In genomic region chr17:21679273-21680018, GRCm38 (mm10) we compare ENCODE assay signal across 8 mouse cellular contexts. TPM values are rescaled to one million over a fixed set of nuclear protein-coding genes. Genes with fewer than 3 reads are reported as not detected.
DNase-seq lines count a peak whose midpoint lies in the region; ATAC-seq and TF ChIP-seq lines count a peak whose summit lies in the region.

No protein-coding gene starts in this region.

- H3K27ac ChIP-seq in forebrain, embryonic 12.5 days = peak overlapping the region; percentile 56; the same call in 1 of the 2 replicates
- peak overlapping the region; percentile 68 for H3K27ac ChIP-seq in heart, postnatal 0 days (ENCODE audit: low read depth)
- H3K27ac ChIP-seq in liver, embryonic 16.5 days (ENCODE audit: low read length) = peak overlapping the region; percentile 88
- peak overlapping the region; percentile 74 for H3K27ac ChIP-seq in neural tube, embryonic 13.5 days (replicated peaks)
- H3K27ac ChIP-seq in testis, adult 2 months (ENCODE audit: control insufficient read depth, insufficient read depth, low read depth, low read length) = peak overlapping the region; percentile 87

- H3K4me3 ChIP-seq in E14TG2a.4 (replicated peaks; ENCODE audit: low read length) = peak overlapping the region; percentile 79
- peak overlapping the region; percentile 49 for H3K4me3 ChIP-seq in forebrain, embryonic 12.5 days (replicated peaks)
- H3K4me3 ChIP-seq in heart, postnatal 0 days (ENCODE audit: low read depth, low read length) = peak overlapping the region; percentile 56
- peak overlapping the region; percentile 71 for H3K4me3 ChIP-seq in liver, embryonic 16.5 days (ENCODE audit: low read depth, low read length)
- H3K4me3 ChIP-seq in neural tube, embryonic 13.5 days = peak overlapping the region; percentile 48
- H3K4me3 ChIP-seq in testis, adult 2 months (ENCODE audit: control insufficient read depth, low read depth, low read length) = peak overlapping the region; percentile 88

- DNase-seq in c-Kit-positive CD71-positive TER-119-positive erythroid progenitor cells, embryonic 14.5 days (ENCODE audit: low spot score) = peak; percentile 94
- DNase-seq in heart, postnatal 0 days (ENCODE audit: low spot score) = peak; percentile 94
- DNase-seq in kidney, postnatal 4 days = peak; percentile 83 to 90

- no peaks in the 10 kb centered on the region for H3K36me3 ChIP-seq in E14TG2a.4 (ENCODE audit: insufficient read depth, low read length)
- H3K36me3 ChIP-seq in forebrain, embryonic 12.5 days (replicated peaks) = peaks cover under 1% of the 10 kb centered on the region; the same call in 1 of the 2 replicates
- H3K36me3 ChIP-seq in heart, postnatal 0 days (replicated peaks; ENCODE audit: control insufficient read depth, insufficient read depth, low read length) = no peaks in the 10 kb centered on the region
- no peaks in the 10 kb centered on the region for H3K36me3 ChIP-seq in liver, embryonic 16.5 days (ENCODE audit: control insufficient read depth, insufficient read depth)
- peaks cover under 1% of the 10 kb centered on the region; the same call in 1 of the 2 replicates for H3K36me3 ChIP-seq in neural tube, embryonic 13.5 days
- H3K36me3 ChIP-seq in testis, adult 2 months (ENCODE audit: control insufficient read depth, insufficient read depth, low read length) = no peaks in the 10 kb centered on the region

- TF ChIP-seq POLR2A in testis, adult 2 months (IDR thresholded peaks at IDR 0.05; ENCODE audit: control insufficient read depth, low read depth, low read length) = peak; percentile 61; the same call in 1 of the 2 replicates

- TF ChIP-seq EP300 in heart, postnatal 0 days (IDR thresholded peaks at IDR 0.05; ENCODE audit: low read depth) = no peak

- ATAC-seq in forebrain, embryonic 12.5 days (ENCODE audit: low FRiP score) = peak; percentile 99
- peak; percentile 99 for ATAC-seq in heart, postnatal 0 days (ENCODE audit: insufficient read depth, low read depth)
- ATAC-seq in liver, embryonic 16.5 days (ENCODE audit: low read depth) = peak; percentile 100
- peak; percentile 99 for ATAC-seq in neural tube, embryonic 13.5 days (ENCODE audit: low read depth)

- TF ChIP-seq CTCF in E14TG2a.4 (conservative IDR thresholded peaks at IDR 0.05; ENCODE audit: low read length) = peak; percentile 86
- TF ChIP-seq CTCF in heart, postnatal 0 days (IDR thresholded peaks at IDR 0.05; ENCODE audit: low read depth) = peak; percentile 53
- no peak for TF ChIP-seq CTCF in testis, adult 2 months (IDR thresholded peaks at IDR 0.05; ENCODE audit: control insufficient read depth, insufficient read depth, insufficient replicate concordance, low read depth, low read length)

- H3K4me2 ChIP-seq in forebrain, embryonic 12.5 days = peak overlapping the region; percentile 55
- peak overlapping the region; percentile 55 for H3K4me2 ChIP-seq in heart, postnatal 0 days (ENCODE audit: low read depth, low read length)
- peak overlapping the region; percentile 71 for H3K4me2 ChIP-seq in liver, embryonic 16.5 days (ENCODE audit: low read depth, low read length)
- H3K4me2 ChIP-seq in neural tube, embryonic 13.5 days = peak overlapping the region; percentile 60

- peaks cover 5% of the 10 kb centered on the region; the same call in 1 of the 2 replicates for H3K4me1 ChIP-seq in E14TG2a.4 (replicated peaks; ENCODE audit: low read depth, low read length)
- no peaks in the 10 kb centered on the region for H3K4me1 ChIP-seq in forebrain, embryonic 12.5 days
- H3K4me1 ChIP-seq in heart, postnatal 0 days (ENCODE audit: control insufficient read depth, insufficient read depth) = peaks cover 3% of the 10 kb centered on the region; the same call in 1 of the 2 replicates
- H3K4me1 ChIP-seq in liver, embryonic 16.5 days (ENCODE audit: control insufficient read depth, low read depth, low read length) = peaks cover 9% of the 10 kb centered on the region
- peaks cover 16% of the 10 kb centered on the region for H3K4me1 ChIP-seq in neural tube, embryonic 13.5 days (replicated peaks)
- peaks cover 3% of the 10 kb centered on the region for H3K4me1 ChIP-seq in testis, adult 2 months (ENCODE audit: control insufficient read depth, insufficient read depth, low read length)

- WGBS in forebrain, embryonic 12.5 days = 3% methylated on average over 9 of the region's 9 CpGs
- WGBS in heart, postnatal 0 days = 3% methylated on average over 9 of the region's 9 CpGs
- 1% methylated on average over 9 of the region's 9 CpGs for WGBS in liver, embryonic 16.5 days (ENCODE audit: insufficient replicate concordance)
- WGBS in neural tube, embryonic 13.5 days = 4% methylated on average over 9 of the region's 9 CpGs

- no peaks in the 10 kb centered on the region for H3K27me3 ChIP-seq in E14TG2a.4 (ENCODE audit: insufficient read depth, low read length)
- no peaks in the 10 kb centered on the region for H3K27me3 ChIP-seq in forebrain, embryonic 12.5 days
- H3K27me3 ChIP-seq in heart, postnatal 0 days (ENCODE audit: control insufficient read depth, insufficient read depth, low read length) = no peaks in the 10 kb centered on the region
- H3K27me3 ChIP-seq in liver, embryonic 16.5 days (ENCODE audit: control insufficient read depth, insufficient read depth, low read depth, low read length) = no peaks in the 10 kb centered on the region
- H3K27me3 ChIP-seq in neural tube, embryonic 13.5 days = no peaks in the 10 kb centered on the region
- H3K27me3 ChIP-seq in testis, adult 2 months (ENCODE audit: control insufficient read depth, insufficient read depth, low read length) = no peaks in the 10 kb centered on the region

- peak overlapping the region; percentile 33 for H3K9ac ChIP-seq in forebrain, embryonic 12.5 days
- H3K9ac ChIP-seq in heart, postnatal 0 days (replicated peaks; ENCODE audit: low read depth, low read length) = peak overlapping the region; percentile 52; the same call in 1 of the 2 replicates
- H3K9ac ChIP-seq in liver, embryonic 16.5 days (ENCODE audit: low read depth, low read length) = peak overlapping the region; percentile 61
- peak overlapping the region; percentile 61 for H3K9ac ChIP-seq in neural tube, embryonic 13.5 days

- no peaks in the 10 kb centered on the region for H3K9me3 ChIP-seq in E14TG2a.4 (ENCODE audit: low read length)
- no peaks in the 10 kb centered on the region for H3K9me3 ChIP-seq in forebrain, embryonic 12.5 days
- no peaks in the 10 kb centered on the region for H3K9me3 ChIP-seq in heart, postnatal 0 days (replicated peaks; ENCODE audit: control insufficient read depth, low read length)
- H3K9me3 ChIP-seq in liver, embryonic 16.5 days (replicated peaks; ENCODE audit: control insufficient read depth, low read length) = no peaks in the 10 kb centered on the region
- H3K9me3 ChIP-seq in neural tube, embryonic 13.5 days = no peaks in the 10 kb centered on the region

RNA-seq across cellular contexts. Expression of gene Gm10226, which starts 12.2 kb away (rescaled TPM):
- polyA plus RNA-seq in forebrain, embryonic 12.5 days (2016; fragmentation: Nextera tagmentation; extraction: Ambion mirVana) = 9.3 and 10.5 TPM in 2 replicates
- total RNA-seq in heart, postnatal 0 days (2014; rRNA removed; ENCODE audit: low replicate concordance) = not detected in 2 replicates
- 2.1 and 2.8 TPM in 2 replicates for polyA plus RNA-seq in heart, postnatal 0 days (2015; fragmentation: Nextera tagmentation; extraction: Ambion mirVana)
- polyA plus RNA-seq in liver, embryonic 16.5 days (2015; fragmentation: Nextera tagmentation; extraction: Ambion mirVana) = 2.6 and 4.6 TPM in 2 replicates
- 16.9 and 19.2 TPM in 2 replicates for polyA plus RNA-seq in neural tube, embryonic 13.5 days (2015; fragmentation: Nextera tagmentation; extraction: Ambion mirVana)
- polyA plus RNA-seq in testis, adult 2 months (2012; rRNA removed) = not detected in 2 replicates

RNA-seq across cellular contexts. Expression of gene Zfp760, which starts 28.1 kb away (rescaled TPM):
- polyA plus RNA-seq in forebrain, embryonic 12.5 days (2016; fragmentation: Nextera tagmentation; extraction: Ambion mirVana) = 25.1 and 25.9 TPM in 2 replicates
- total RNA-seq in heart, postnatal 0 days (2014; rRNA removed; ENCODE audit: low replicate concordance) = 1.6 and 3.3 TPM in 2 replicates
- 2.8 and 3.0 TPM in 2 replicates for polyA plus RNA-seq in heart, postnatal 0 days (2015; fragmentation: Nextera tagmentation; extraction: Ambion mirVana)
- 3.4 and 3.7 TPM in 2 replicates for polyA plus RNA-seq in liver, embryonic 16.5 days (2015; fragmentation: Nextera tagmentation; extraction: Ambion mirVana)
- 12.1 and 13.4 TPM in 2 replicates for polyA plus RNA-seq in neural tube, embryonic 13.5 days (2015; fragmentation: Nextera tagmentation; extraction: Ambion mirVana)
- 0.30 and 0.36 TPM in 2 replicates for polyA plus RNA-seq in testis, adult 2 months (2012; rRNA removed)

RNA-seq across cellular contexts. Expression of gene Zfp983, which starts 29.0 kb away (rescaled TPM):
- polyA plus RNA-seq in forebrain, embryonic 12.5 days (2016; fragmentation: Nextera tagmentation; extraction: Ambion mirVana) = 8.5 and 8.6 TPM in 2 replicates
- total RNA-seq in heart, postnatal 0 days (2014; rRNA removed; ENCODE audit: low replicate concordance) = 1.5 and 3.2 TPM in 2 replicates
- 1.9 and 2.3 TPM in 2 replicates for polyA plus RNA-seq in heart, postnatal 0 days (2015; fragmentation: Nextera tagmentation; extraction: Ambion mirVana)
- polyA plus RNA-seq in liver, embryonic 16.5 days (2015; fragmentation: Nextera tagmentation; extraction: Ambion mirVana) = 0.91 and 1.5 TPM in 2 replicates
- polyA plus RNA-seq in neural tube, embryonic 13.5 days (2015; fragmentation: Nextera tagmentation; extraction: Ambion mirVana) = 11.5 and 12.3 TPM in 2 replicates
- polyA plus RNA-seq in testis, adult 2 months (2012; rRNA removed) = 0.12 and 0.14 TPM in 2 replicates

RNA-seq across cellular contexts. Expression of gene Zfp229, which starts 51.1 kb away (rescaled TPM):
- polyA plus RNA-seq in forebrain, embryonic 12.5 days (2016; fragmentation: Nextera tagmentation; extraction: Ambion mirVana) = 10.5 and 10.8 TPM in 2 replicates
- 0.93 and 5.3 TPM in 2 replicates for total RNA-seq in heart, postnatal 0 days (2014; rRNA removed; ENCODE audit: low replicate concordance)
- 5.8 and 6.0 TPM in 2 replicates for polyA plus RNA-seq in heart, postnatal 0 days (2015; fragmentation: Nextera tagmentation; extraction: Ambion mirVana)
- polyA plus RNA-seq in liver, embryonic 16.5 days (2015; fragmentation: Nextera tagmentation; extraction: Ambion mirVana) = 1.7 and 1.8 TPM in 2 replicates
- polyA plus RNA-seq in neural tube, embryonic 13.5 days (2015; fragmentation: Nextera tagmentation; extraction: Ambion mirVana) = 10.8 and 12.2 TPM in 2 replicates
- polyA plus RNA-seq in testis, adult 2 months (2012; rRNA removed) = 1.0 and 1.5 TPM in 2 replicates

Comparison
In these comparisons a context has a peak if more than half of its experiments do, and no peak if none do; other contexts are left out.
1. Peak in every context shown above with its lines: DNase-seq, ATAC-seq, H3K4me3 ChIP-seq and H3K27ac ChIP-seq.